Mouse (Mus musculus) MEL (cell line): ENCODE data around the gene Tmem33.

ENCODE experiments used
- CTCF ChIP-seq, 3 experiments: IDR thresholded peaks in 2 of 3; conservative IDR thresholded peaks in 1 of 3; 2 replicates each; pipeline ENCODE4 v1.5.1; 2011 to 2012; ENCODE audit warnings: low read length in 3 of 3, low read depth in 2 of 3, mild to moderate bottlenecking in 2 of 3, improper control_type of control experiment in 1 of 3, inconsistent platforms in 1 of 3, mixed read lengths in 1 of 3, moderate library complexity in 1 of 3; ENCODE audit not compliant: control insufficient read depth in 1 of 3, insufficient read depth in 1 of 3, poor library complexity in 1 of 3, severe bottlenecking in 1 of 3
- EP300 ChIP-seq, 2 experiments: IDR thresholded peaks; 2 replicates each; pipeline ENCODE4 v1.6.1; 2011; ENCODE audit warnings: improper control_type of control experiment in 2 of 2, low read length in 2 of 2, low read depth in 1 of 2, mild to moderate bottlenecking in 1 of 2
- MEF2A ChIP-seq: IDR thresholded peaks from 2 replicates; pipeline ENCODE4 v1.6.1; 2014; ENCODE audit warnings: low read depth, mild to moderate bottlenecking, inconsistent platforms, low read length, improper control_type of control experiment; ENCODE audit not compliant: poor library complexity, insufficient replicate concordance, severe bottlenecking; ENCODE audit errors: extremely low read depth
- MXI1 ChIP-seq: IDR thresholded peaks from 2 replicates; pipeline ENCODE4 v1.6.1; 2011; ENCODE audit warnings: mild to moderate bottlenecking, low read depth, low read length, improper control_type of control experiment
- MYC ChIP-seq: IDR thresholded peaks from 2 replicates; pipeline ENCODE4 v1.6.1; 2011; ENCODE audit warnings: low read depth, mild to moderate bottlenecking, low read length, improper control_type of control experiment, moderate library complexity
- POLR2A ChIP-seq, 2 experiments: IDR thresholded peaks; 2 replicates each; pipeline ENCODE4 v1.6.1; 2011 to 2012; ENCODE audit warnings: low read length in 2 of 2, mild to moderate bottlenecking in 2 of 2, control low read depth in 1 of 2, improper control_type of control experiment in 1 of 2, low read depth in 1 of 2, moderate library complexity in 1 of 2; ENCODE audit not compliant: control insufficient read depth in 1 of 2, insufficient read depth in 1 of 2, poor library complexity in 1 of 2
- POLR2AphosphoS2 ChIP-seq: IDR thresholded peaks from 2 replicates; pipeline ENCODE4 v1.6.1; 2011; ENCODE audit warnings: low read length, improper control_type of control experiment
- SIN3A ChIP-seq: IDR thresholded peaks from 2 replicates; pipeline ENCODE4 v1.6.1; 2012; ENCODE audit warnings: low read length, improper control_type of control experiment, inconsistent platforms
- ZC3H11A ChIP-seq: IDR thresholded peaks from 2 replicates; pipeline ENCODE4 v1.6.1; 2012; ENCODE audit warnings: low read depth, mild to moderate bottlenecking, inconsistent platforms, low read length, improper control_type of control experiment
- ZNF384 ChIP-seq: IDR thresholded peaks from 2 replicates; pipeline ENCODE4 v1.6.1; 2012; ENCODE audit warnings: low read depth, mild to moderate bottlenecking, inconsistent platforms, low read length, improper control_type of control experiment

- TF ChIP-seq ZC3H11A (no peak), MXI1 (no peak), EP300 (IDR thresholded peaks at IDR 0.05; ENCODE audit: low read depth in 1 of 2, low read length in 2 of 2) (no peak), MEF2A (no peak), POLR2AphosphoS2 (no peak), ZNF384 (no peak), CTCF (IDR thresholded peaks at IDR 0.05 in 2 of 3, conservative IDR thresholded peaks at IDR 0.05 in 1 of 3; ENCODE audit: control insufficient read depth in 1 of 3, insufficient read depth in 1 of 3, low read depth in 2 of 3, low read length in 3 of 3, poor library complexity in 1 of 3, severe bottlenecking in 1 of 3) (no peak), SIN3A (no peak), POLR2A (IDR thresholded peaks at IDR 0.05; ENCODE audit: control insufficient read depth in 1 of 2, insufficient read depth in 1 of 2, low read depth in 1 of 2, low read length in 2 of 2, poor library complexity in 1 of 2) (no peak), MYC (no peak)
Observed at GRCm38 (mm10) chr5:67222440-67223390, 37.6 kb upstream of the Tmem33 start.
